Mouse (Mus musculus) skeletal muscle tissue, adult 2 months (tissue): ENCODE measurements around the gene Gipc3.

ENCODE experiments used
- DNase-seq: peaks from one replicate; pipeline ENCODE4 v3.0.0-alpha.2; 2012; ENCODE audit warnings: low read depth, low spot score

Gene Gipc3

GRCm38 (mm10) chr10:81346453-81347067 lies 3.5 kb upstream of the Gipc3 start:
- DNase-seq: no peak

GRCm38 (mm10) chr10:81345162-81345534 lies 2.1 kb upstream of the Gipc3 start:
- no peak for DNase-seq

GRCm38 (mm10) chr10:81344421-81345161 lies 1.5 kb upstream of the Gipc3 start:
- no peak for DNase-seq

- DNase-seq: no peak
Observed at GRCm38 (mm10) chr10:81341333-81341949, 1.6 kb downstream of the Gipc3 start.

- no peak for DNase-seq
Observed at GRCm38 (mm10) chr10:81340551-81341332, 2.3 kb downstream of the Gipc3 start.

GRCm38 (mm10) chr10:81336558-81336957 lies 6.5 kb downstream of the Gipc3 start:
- no peak for DNase-seq

GRCm38 (mm10) chr10:81335393-81336340 lies 7.4 kb downstream of the Gipc3 start:
- DNase-seq: no peak

GRCm38 (mm10) chr10:81334324-81334723 lies 8.7 kb downstream of the Gipc3 start:
- no peak for DNase-seq

- DNase-seq: no peak
Observed at GRCm38 (mm10) chr10:81332277-81332676, 10.8 kb downstream of the Gipc3 start.

GRCm38 (mm10) chr10:81330007-81330406 lies 13.1 kb downstream of the Gipc3 start:
- DNase-seq: no peak

GRCm38 (mm10) chr10:81329194-81329975 lies 13.7 kb downstream of the Gipc3 start:
- no peak for DNase-seq

- no peak for DNase-seq
Observed at GRCm38 (mm10) chr10:81328386-81328785, 14.7 kb downstream of the Gipc3 start, which contains the start of gene Tbxa2r. Gene Tbxa2r (plus strand): TSS chr10:81328731.

- DNase-seq: no peak
Observed at GRCm38 (mm10) chr10:81327959-81328358, 15.1 kb downstream of the Gipc3 start.

- DNase-seq: no peak
Observed at GRCm38 (mm10) chr10:81326858-81327257, 16.2 kb downstream of the Gipc3 start.

- DNase-seq: no peak
Observed at GRCm38 (mm10) chr10:81325781-81326180, 17.3 kb downstream of the Gipc3 start.

GRCm38 (mm10) chr10:81325176-81325575 lies 17.9 kb downstream of the Gipc3 start:
- no peak for DNase-seq

- no peak for DNase-seq
Observed at GRCm38 (mm10) chr10:81323791-81324530, 19.1 kb downstream of the Gipc3 start.

GRCm38 (mm10) chr10:81323141-81323775 lies 19.8 kb downstream of the Gipc3 start:
- no peak for DNase-seq

GRCm38 (mm10) chr10:81322444-81322843 lies 20.6 kb downstream of the Gipc3 start:
- DNase-seq: no peak
